Mouse (Mus musculus) gonadal fat pad, adult 2 months (tissue): Measurements from ENCODE around the gene Pou2f2. TPM values are rescaled to one million over a fixed set of nuclear protein-coding genes. Genes with fewer than 3 reads are reported as not detected.
"Not testable (repeated sequence)": the region's sequence is repeated elsewhere in the genome, so short reads cannot be mapped to it uniquely, and the experiment has no call there.

Experiments used
- DNase-seq: peaks from one replicate; pipeline ENCODE4 v3.0.0-alpha.2; 2012; ENCODE audit warnings: low read depth
- polyA plus RNA-seq: library from polyadenylated mRNA; depleted of rRNA; stranded (reverse); fragments of >200 nt; gene quantifications from 2 replicates; pipeline ENCODE4 v1.2.3, GENCODE M21; 2012; rRNA removed

Pou2f2 gene
- polyA plus RNA-seq, 1 experiment = 1.1 TPM

DNA sequence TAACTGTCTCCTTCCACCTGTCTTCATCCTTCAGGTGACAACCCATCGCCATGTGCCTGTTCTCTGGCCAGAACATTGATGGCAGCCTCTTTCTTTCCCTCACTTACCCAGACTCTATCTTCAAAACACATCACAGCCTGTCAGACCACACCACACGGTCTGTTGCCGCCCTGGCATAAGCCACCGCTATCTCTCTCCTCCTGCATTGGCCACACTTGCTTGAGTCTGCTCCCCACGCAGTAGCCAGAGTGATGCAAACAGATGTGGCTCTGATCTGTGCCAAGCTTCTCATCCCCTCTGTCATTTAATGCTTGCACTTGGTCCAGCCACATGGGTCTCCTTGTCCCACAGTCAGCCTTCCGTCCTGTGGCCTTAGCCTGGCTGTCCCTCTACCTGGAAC is 116.2 kb downstream of the Pou2f2 start:
- DNase-seq = no peak

DNA sequence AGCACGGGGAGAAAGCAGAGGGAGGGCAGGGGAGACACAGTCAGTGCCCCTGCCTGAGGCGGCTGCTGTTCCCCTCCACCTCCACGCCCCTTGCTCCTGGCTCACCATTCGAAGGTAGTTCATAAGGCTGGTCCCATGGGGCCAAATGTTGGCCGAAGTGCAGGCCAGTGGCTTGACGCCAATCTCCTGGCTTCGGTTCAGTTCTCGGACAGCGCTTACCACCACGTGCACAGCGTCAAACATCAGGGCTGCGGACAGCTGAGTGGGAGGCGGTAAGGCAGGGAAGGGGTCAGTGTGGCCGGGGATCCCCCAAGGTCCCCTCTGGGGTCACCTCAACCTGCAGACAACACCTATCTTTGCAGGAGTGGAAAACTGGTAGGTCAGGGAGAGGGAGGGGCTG is 120.7 kb downstream of the Pou2f2 start:
- no peak for DNase-seq

DNA sequence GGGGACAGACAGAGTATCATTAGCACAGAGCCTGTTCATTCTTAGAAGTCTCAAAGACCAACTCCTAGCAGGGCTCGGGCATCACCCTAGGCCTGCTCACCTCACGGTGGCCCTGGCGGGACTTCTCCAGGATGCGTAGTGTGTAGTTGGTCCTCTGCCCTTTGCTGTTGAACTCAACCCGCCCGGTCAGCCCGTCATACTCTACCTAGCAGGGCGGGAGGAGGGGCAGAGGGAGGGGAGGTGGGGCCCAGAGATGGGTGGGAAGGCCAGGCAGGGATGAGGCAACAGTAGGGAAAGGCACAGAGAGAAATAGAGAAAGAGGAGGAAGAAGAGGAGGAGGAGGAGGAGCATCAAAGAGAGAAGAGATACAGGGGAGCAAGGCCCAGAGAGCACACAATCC is 121.1 kb downstream of the Pou2f2 start:
- DNase-seq = no peak

DNA sequence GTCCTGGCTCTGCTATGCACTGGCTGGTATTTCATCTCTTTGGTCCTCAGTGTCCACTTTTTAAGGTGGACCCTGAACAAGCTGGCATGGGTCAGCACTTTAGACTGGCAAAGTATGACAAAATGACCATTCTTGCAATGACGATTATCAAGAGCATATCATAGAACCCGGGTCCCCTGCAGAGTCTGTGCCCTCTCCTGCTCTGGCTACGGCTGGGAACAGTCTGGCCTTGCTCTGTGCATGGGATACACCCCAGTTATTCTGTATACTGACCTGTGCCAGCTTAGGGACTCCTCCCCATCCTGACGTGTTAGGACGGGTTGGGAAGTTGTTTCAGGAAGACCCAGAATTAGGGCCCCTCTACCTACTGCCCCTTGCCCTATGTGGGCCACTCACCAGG is 121.6 kb downstream of the Pou2f2 start:
- DNase-seq = no peak

DNA sequence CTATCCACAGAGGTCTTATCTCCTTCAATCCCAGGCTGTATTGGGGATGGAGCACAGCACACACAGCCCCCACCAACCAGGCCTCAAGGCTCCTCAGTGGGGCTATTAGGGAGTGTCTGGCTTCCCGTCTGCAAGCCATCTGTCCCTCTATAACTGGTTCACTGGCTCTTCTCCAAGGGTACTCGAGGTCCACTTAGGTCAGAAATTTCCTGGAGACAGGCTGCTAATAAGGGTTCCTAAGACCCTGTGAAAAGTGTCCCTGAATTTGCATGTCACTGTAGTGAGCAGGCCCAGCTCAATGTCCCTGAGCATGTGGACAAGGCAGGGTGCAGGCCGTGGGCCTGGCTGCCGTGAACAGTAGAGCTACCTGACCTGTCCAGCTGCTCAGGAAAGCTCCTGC is 122.6 kb downstream of the Pou2f2 start:
- DNase-seq = no peak

DNA sequence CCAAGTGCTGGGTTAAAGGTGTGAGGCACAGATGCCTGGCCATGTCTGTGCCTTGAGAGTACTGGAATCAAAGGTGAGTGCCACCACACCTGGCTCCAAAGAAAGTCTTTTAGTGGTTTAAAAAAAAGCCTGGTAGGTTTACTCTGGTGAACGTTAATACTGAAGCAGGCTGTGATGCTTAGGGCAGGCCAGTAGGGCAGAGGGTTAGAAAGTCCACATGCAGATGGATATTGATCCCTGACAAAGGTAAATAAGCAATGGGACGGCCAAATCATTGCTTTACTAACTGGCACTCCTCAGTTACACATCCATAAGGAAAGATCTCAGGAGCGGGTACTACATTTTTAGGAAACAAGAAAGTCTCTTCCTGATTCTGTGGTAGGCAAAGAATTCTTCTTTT is 126.9 kb downstream of the Pou2f2 start:
- no peak for DNase-seq

DNA sequence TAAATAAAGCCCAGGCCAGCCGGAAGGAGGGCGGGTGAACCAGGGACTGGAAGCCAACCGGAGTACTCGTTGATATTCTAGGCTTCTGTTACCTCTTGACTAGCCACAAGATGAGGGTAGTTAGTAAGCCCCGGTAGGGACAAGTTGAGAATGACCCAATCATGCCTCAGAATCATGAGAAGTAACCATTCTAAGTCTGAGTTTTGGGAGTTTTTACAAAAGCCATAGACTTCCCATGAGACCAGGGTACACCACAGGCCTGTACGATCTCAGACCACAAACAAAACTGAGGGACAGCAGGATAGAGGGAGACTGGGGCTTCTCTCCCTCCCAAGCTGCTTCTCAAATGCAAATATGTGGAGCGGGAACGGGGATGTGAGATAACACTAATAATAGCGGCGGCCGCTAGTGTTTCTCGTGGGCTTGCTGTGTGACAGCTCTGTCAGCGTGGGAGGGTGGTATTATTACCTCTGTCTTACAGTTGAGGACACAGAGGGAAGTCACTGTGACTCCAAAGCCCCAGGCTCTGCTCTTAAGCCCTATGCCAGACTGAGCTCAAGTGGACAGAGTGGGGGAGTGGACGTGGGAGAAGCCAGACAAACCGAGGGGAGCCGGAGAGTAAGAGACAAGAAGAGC is 130.1 kb downstream of the Pou2f2 start:
- DNase-seq = no peak

DNA sequence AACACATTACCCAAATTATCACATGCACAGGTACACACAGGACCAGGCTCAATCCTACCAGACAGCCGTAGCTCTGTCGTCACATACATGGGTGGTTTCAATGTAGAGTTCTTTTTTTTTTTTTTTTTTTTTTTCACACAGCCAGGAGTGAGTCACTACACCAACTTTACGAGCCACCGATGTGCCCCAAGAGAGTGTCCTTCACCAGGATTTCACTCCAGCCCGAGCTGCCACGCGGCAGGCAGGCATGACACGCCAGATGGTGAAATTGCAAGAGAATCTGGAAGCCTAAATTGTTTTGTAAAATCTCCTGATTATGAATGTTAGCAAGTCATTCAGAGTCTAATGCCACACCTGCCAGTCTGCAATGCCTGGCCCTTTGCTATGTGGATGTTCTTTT is 132.2 kb downstream of the Pou2f2 start:
- no peak for DNase-seq

DNA sequence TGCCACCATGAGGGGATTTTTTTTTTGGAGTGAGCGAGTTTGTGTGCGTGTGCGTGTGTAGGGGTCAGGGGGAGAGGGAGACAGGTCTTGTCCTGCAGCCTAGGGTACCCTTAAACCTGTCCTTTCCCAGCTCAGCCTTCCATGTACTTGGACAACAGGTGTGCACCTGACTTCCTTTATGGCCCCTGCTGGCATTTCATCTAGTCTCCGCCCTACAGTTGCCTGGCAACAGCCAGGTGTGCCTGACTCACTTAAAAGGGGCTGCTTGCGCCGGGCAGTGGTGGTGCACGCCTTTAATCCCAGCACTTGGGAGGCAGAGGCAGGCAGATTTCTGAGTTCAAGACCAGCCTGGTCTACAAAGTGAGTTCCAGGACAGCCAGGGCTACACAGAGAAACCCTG is 134.9 kb downstream of the Pou2f2 start:
- DNase-seq = not testable (repeated sequence)

DNA sequence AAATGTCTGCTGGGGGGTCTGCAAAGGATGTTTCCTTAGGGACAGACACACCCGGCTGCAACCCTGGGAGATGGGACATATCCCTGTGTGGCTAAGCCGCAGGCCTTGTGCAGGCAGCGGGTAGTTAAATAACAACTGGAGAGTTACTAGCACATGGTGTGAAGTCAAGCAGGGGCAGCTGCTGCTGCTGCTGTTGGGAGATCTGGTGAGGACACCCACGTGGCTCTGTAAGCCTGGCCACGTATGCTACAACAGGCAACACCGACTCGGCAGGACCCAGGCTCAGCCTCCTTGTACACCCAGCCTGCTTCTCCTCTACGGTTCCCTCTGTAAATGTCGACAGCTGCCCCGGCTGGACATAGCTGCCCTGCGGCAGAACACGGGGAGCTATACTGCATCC is 137.6 kb downstream of the Pou2f2 start:
- DNase-seq = no peak

Other genes with a start within 250 kb of the Pou2f2 start
- not detected in 2 replicates for gene Gm4881, start 235.2 kb downstream of the Pou2f2 start, polyA plus RNA-seq
- gene Rabac1, start 207.0 kb downstream of the Pou2f2 start, polyA plus RNA-seq = 741 and 777 TPM in 2 replicates
- 3.0 TPM in 2 replicates for gene Atp1a3, start 173.8 kb downstream of the Pou2f2 start, polyA plus RNA-seq
- gene Grik5, start 107.4 kb downstream of the Pou2f2 start, polyA plus RNA-seq = 15.1 and 15.7 TPM in 2 replicates
- gene Zfp574, start 107.2 kb downstream of the Pou2f2 start, polyA plus RNA-seq = 15.9 and 21.7 TPM in 2 replicates
- gene Dedd2, start 40.9 kb upstream of the Pou2f2 start, polyA plus RNA-seq = 21.9 and 23.3 TPM in 2 replicates
- gene Zfp526, start 41.7 kb upstream of the Pou2f2 start, polyA plus RNA-seq = 10.1 and 10.3 TPM in 2 replicates
- gene Gsk3a, start 58.1 kb upstream of the Pou2f2 start, polyA plus RNA-seq = 120 and 125 TPM in 2 replicates
- gene Erf, start 71.0 kb upstream of the Pou2f2 start, polyA plus RNA-seq = 33.2 and 43.4 TPM in 2 replicates
- 54.4 and 81.6 TPM in 2 replicates for gene Cic, start 88.0 kb upstream of the Pou2f2 start, polyA plus RNA-seq
- 74.1 and 84.0 TPM in 2 replicates for gene Pafah1b3, start 118.3 kb upstream of the Pou2f2 start, polyA plus RNA-seq
- gene Prr19, start 121.7 kb upstream of the Pou2f2 start, polyA plus RNA-seq = 0.19 and 0.30 TPM in 2 replicates
- gene Tmem145, start 126.4 kb upstream of the Pou2f2 start, polyA plus RNA-seq = not detected in 2 replicates
- 40.0 and 41.2 TPM in 2 replicates for gene Megf8, start 137.4 kb upstream of the Pou2f2 start, polyA plus RNA-seq
- not detected in 2 replicates for gene Cnfn, start 190.0 kb upstream of the Pou2f2 start, polyA plus RNA-seq
- 664 and 702 TPM in 2 replicates for gene Lipe, start 219.0 kb upstream of the Pou2f2 start, polyA plus RNA-seq
- not detected in 2 replicates for gene Cxcl17, start 233.2 kb upstream of the Pou2f2 start, polyA plus RNA-seq